Mouse (Mus musculus) Patski (cell line): ENCODE data around the gene Irf2. TPM values are rescaled to one million over a fixed set of nuclear protein-coding genes. Genes with fewer than 3 reads are reported as not detected.

Source experiments
- ATAC-seq: fragments of 100-300 bp; one replicate; pipeline ENCODE4 v1.8.0; 2021
- CTCF ChIA-PET: fragments of 350-600 bp; sonication (Branson Sonifier 250); formaldehyde crosslinking; loops from one replicate; lab custom pipeline; 2022; ENCODE audit warnings: inconsistent platforms; lab: Charles Lee
- POLR2A ChIA-PET: fragments of 350-600 bp; sonication (Branson Sonifier 250); formaldehyde crosslinking; loops from one replicate; lab custom pipeline; 2022; ENCODE audit warnings: antibody characterized with exemption, inconsistent platforms; lab: Charles Lee
- DNase-seq: peaks from one replicate; pipeline ENCODE4 v3.0.0-alpha.2; 2011; ENCODE audit warnings: low read depth, low spot score
- H3K27me3 ChIP-seq: fragments of 371-371 bp; one replicate; pipeline ENCODE4 v1.5.1; 2021
- CTCF ChIP-seq: fragments of 100-300 bp; IDR thresholded peaks from one replicate; pipeline ENCODE4 v1.5.1; 2021
- in situ Hi-C: fragments of 300-500 bp; cut with MboI; formaldehyde crosslinking; loops from 3 replicates; pipeline ENCODE4 v1.11.1; 2018; ENCODE audit warnings: low pct_unique_long_range_greater_than_20kb, mixed read lengths
- polyA plus RNA-seq: library from polyadenylated mRNA; unstranded; gene quantifications from one replicate; pipeline ENCODE4 v1.2.3, GENCODE M21; 2021

Irf2 gene
- polyA plus RNA-seq, 1 experiment from 2014 or later: 36.5 TPM

DNA sequence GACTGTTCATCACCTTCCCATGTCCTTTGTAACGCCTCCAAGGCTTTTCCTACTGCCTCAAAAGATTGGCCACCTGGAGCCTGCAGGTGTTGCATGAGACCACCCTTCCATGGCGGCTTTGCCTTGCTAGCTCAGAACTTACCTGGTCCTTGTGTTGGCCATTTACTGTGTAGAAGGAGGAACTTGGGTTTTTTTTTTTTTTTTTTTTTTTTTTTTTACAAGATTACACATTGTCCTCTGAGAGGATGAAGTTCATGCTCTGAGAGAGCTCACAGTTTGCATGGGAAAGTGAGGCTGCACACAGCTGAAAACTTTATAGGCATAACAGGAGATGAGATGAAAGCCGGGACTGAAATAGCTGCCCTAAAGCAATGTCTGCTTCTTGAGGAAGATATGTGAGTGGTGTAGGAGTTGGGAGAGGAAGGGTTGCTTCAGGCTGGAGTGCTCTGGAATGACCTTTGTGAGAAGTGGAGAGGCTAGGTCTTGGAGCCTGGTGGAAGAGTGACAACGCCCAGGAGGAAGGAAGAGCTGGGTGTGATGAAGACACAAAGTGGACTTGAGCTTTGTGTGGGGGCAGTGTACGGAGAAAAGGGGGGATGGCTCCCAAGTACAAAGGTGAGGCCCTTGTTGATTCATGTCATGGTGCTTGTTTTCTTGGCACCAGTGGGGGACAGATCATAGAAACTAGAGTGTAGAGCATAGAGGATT lies 52.3 kb downstream of the Irf2 start:
- no peak for ATAC-seq
- CTCF ChIA-PET: no interaction called here

DNA sequence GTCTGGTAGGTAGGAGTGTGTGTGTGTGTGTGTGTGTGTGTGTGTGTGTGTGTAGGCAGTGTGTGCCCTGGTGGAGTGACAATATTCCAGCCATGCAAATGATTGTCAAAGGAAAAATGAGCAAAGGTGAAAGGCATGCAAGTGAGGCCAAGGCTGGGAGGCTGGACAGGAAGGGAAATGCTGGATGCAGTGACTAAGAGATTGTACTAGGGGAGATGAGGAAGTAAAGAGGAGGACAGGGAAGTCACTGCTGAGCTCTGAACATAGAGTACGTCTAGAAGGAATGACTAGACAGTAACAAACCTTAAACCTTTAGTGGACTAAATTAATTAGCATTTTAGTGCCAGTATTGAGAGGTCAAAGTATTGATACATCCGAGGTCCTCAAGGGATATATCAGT lies 53.1 kb downstream of the Irf2 start:
- no peaks in the 10 kb centered on the region for H3K27me3 ChIP-seq
- ChIA-PET POLR2A (interaction anchor here (0.6 kb wide), 1 partner anchor 18 kb away, joined by 4 read pairs; no protein-coding TSS in a partner anchor), CTCF (no interaction called here)
- ATAC-seq (no peak), DNase-seq (no peak)
- in situ Hi-C loops: no loop called here
- no peak for TF ChIP-seq CTCF

More for the DNA sequence above, 52.3 kb downstream of the Irf2 start:
- POLR2A ChIA-PET: interaction anchor here (0.9 kb wide), 1 partner anchor 76 kb away, joined by 3 read pairs; no protein-coding TSS in a partner anchor
- no peak for TF ChIP-seq CTCF
- in situ Hi-C loops: no loop called here
- DNase-seq: no peak
- H3K27me3 ChIP-seq: no peaks in the 10 kb centered on the region

DNA sequence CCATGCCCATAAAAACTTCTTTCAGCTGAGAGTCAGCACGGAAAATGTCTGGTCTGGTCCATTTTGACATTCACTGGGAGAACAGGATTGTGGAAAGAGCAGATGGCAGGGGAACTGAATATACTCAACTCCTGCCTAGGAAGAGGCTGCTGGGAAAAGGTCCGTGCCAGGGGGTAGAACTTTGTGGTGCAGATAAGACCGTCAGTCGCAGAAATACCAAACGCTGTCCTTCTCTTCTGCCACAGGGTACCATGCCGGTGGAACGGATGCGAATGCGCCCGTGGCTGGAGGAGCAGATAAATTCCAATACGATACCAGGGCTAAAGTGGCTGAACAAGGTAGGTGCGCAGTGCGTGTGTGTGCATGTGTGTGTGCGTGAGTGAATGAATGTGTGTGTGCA lies 53.7 kb downstream of the Irf2 start:
- in situ Hi-C loops: no loop called here
- ATAC-seq (no peak), DNase-seq (no peak)
- H3K27me3 ChIP-seq: no peaks in the 10 kb centered on the region
- POLR2A ChIA-PET: no interaction called here
- no peak for TF ChIP-seq CTCF
- CTCF ChIA-PET: no interaction called here

DNA sequence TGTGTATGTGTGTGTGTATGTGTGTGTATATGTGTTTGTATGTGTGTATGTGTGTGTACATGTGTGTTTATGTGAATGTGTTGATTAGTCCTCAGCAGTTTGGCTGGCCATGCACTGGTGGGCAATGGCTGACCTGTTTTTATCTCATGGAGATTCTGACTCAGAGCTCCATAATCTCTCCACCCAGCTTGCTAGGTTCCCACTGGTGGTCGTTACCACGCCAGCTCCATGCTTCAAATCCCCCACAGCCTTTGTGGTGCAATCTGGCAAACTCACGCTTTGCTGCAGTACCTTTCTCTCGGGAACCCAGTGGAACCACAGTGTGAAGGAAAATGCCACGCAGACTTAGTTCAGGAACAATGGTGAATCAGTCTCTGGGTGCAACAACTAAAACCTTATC lies 54.8 kb downstream of the Irf2 start:
- POLR2A ChIA-PET: no interaction called here
- CTCF ChIA-PET: no interaction called here
- in situ Hi-C loops: no loop called here
- TF ChIP-seq CTCF: no peak
- DNase-seq (peak; percentile 38), ATAC-seq (peak; percentile 48)
- no peaks in the 10 kb centered on the region for H3K27me3 ChIP-seq

- ChIA-PET POLR2A (interaction anchor here (0.6 to 0.7 kb wide), 2 partner anchors 15 to 114 kb away, joined by 3 read pairs; no protein-coding TSS in a partner anchor), CTCF (no interaction called here)
- H3K27me3 ChIP-seq: no peaks in the 10 kb centered on the region
- ATAC-seq (no peak), DNase-seq (no peak)
- TF ChIP-seq CTCF: no peak
- in situ Hi-C loops: no loop called here
Observed at GRCm38 (mm10) chr8:46799212-46799611, 59.7 kb downstream of the Irf2 start.

- CTCF ChIA-PET: no interaction called here
- no peaks in the 10 kb centered on the region for H3K27me3 ChIP-seq
- no peak for ATAC-seq
- POLR2A ChIA-PET: interaction anchor here (0.6 kb wide), 1 partner anchor 114 kb away, joined by 3 read pairs; no protein-coding TSS in a partner anchor
- TF ChIP-seq CTCF: no peak
- no peak for DNase-seq
- in situ Hi-C loops: no loop called here
Observed at GRCm38 (mm10) chr8:46799706-46800105, 60.2 kb downstream of the Irf2 start.

DNA sequence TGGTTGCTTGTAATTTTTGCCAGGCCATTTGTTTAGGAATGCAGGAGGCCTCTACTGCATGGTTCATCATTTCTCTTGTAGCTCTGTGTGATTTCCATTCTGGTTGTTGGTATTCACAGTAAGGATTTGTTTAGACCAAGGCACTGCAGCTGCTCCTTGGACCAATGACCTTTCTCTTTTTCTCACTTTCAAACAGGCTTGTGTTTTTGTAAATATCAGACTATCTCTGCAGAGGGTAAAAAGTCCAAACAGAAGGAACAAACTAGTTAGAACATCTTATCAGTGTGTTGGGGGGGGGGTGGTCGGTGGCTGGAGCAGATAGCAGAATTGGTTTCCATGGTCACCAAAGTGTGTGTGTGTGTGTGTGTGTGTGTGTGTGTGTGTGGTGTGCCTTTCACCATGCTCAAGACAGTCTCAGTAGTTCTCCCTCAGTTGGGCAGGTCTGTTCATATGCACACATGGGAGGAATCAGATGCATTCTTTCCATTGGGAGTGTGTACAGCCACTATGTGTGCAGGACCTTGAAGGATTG lies 61.7 kb downstream of the Irf2 start:
- TF ChIP-seq CTCF: no peak
- ATAC-seq: no peak
- DNase-seq: no peak
- ChIA-PET CTCF (no interaction called here), POLR2A (no interaction called here)
- no peaks in the 10 kb centered on the region for H3K27me3 ChIP-seq
- in situ Hi-C loops: no loop called here

DNA sequence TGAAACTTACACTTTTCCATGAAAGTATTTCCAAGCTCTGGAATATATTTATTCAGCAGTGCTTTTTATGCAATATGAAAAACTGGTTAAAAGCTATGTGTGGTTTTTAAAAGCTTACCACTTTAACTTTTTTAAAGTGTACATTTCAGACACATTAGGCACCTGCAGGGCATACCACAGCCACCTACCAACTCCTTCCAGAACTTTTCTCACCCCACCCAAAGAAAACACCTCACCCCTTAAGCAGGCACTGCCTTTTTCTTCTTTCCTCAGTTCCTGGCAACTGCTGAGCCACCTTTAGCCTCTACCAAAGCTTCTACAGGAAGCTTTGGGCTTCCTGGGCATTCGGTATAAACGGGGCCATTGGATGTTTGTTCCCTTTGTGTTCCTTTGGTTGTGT lies 62.5 kb downstream of the Irf2 start:
- DNase-seq (no peak), ATAC-seq (no peak)
- H3K27me3 ChIP-seq: no peaks in the 10 kb centered on the region
- TF ChIP-seq CTCF: no peak
- POLR2A ChIA-PET: no interaction called here
- CTCF ChIA-PET: no interaction called here
- in situ Hi-C loops: no loop called here

- POLR2A ChIA-PET: no interaction called here
- CTCF ChIA-PET: interaction anchor here (1.0 kb wide), 1 partner anchor 10 kb away, joined by 3 read pairs; no protein-coding TSS in a partner anchor
- in situ Hi-C loops: no loop called here
- H3K27me3 ChIP-seq: no peaks in the 10 kb centered on the region
- ATAC-seq (no peak), DNase-seq (no peak)
- no peak for TF ChIP-seq CTCF
Observed at GRCm38 (mm10) chr8:46804721-46805120, 65.2 kb downstream of the Irf2 start.

DNA sequence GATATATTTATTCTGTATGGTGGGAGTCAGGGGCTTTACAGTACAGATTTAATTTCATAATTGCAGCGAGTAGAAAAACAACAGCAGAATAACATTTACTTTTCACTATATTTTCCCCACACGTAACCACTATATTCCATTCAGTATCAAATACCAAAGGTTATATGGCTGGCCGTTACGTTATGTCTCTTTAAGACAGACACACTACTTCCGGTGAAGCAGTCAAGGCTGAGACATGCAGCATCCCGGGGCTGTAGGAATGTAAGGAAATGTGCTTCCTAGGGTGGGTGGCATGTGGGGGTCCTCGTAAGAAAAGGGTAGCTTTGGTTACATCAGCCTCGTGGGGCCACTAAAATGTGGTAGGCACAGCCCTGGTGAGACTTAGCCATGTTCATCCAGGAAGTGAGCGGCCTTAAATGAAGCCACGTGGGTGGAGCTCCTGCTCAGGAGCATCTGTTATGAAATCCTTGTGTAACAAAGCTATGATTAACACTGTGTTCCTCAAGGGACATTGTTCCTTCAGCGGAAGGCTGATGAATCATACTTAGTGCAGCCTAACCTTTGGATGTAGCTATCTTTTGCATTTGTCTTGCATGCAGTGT lies 71.6 kb downstream of the Irf2 start:
- no peak for TF ChIP-seq CTCF
- DNase-seq: peak; percentile 33
- in situ Hi-C loops: no loop called here

More for the DNA sequence above, 71.6 kb downstream of the Irf2 start:
- ChIA-PET CTCF (interaction anchor here (1.8 kb wide), 1 partner anchor 72 kb away, joined by 3 read pairs; the partner anchor contains the start of gene Irf2), POLR2A (interaction anchor here (0.6 to 0.7 kb wide), 2 partner anchors 21 to 24 kb away, joined by 3 read pairs; no protein-coding TSS in a partner anchor)
- ATAC-seq: peak; percentile 80
- no peaks in the 10 kb centered on the region for H3K27me3 ChIP-seq
